Mouse (Mus musculus) common myeloid progenitor, adult 5-6 weeks (primary cell): ENCODE measurements around the gene AF067061. TPM values are rescaled to one million over a fixed set of nuclear protein-coding genes. Genes with fewer than 3 reads are reported as not detected.

Experiments used
- total RNA-seq: library from RNA; stranded (forward); fragments of 200-1000, 187-1606 nt; gene quantifications from 2 replicates; pipeline ENCODE4 v1.2.3, GENCODE M21; 2017

Gene AF067061
- total RNA-seq, 1 experiment from 2014 or later: not detected

Other genes with a start within 250 kb of the AF067061 start
- gene Gm36079, start 236.1 kb upstream of the AF067061 start, total RNA-seq: not detected in 2 replicates
- 1.7 and 2.2 TPM in 2 replicates for gene Gm21188, start 210.9 kb upstream of the AF067061 start, total RNA-seq
- not detected in 2 replicates for gene Gm20767, start 122.9 kb upstream of the AF067061 start, total RNA-seq
- not detected in 2 replicates for gene Gm21818, start 90.7 kb upstream of the AF067061 start, total RNA-seq
- gene Gm21762, start 47.2 kb upstream of the AF067061 start, total RNA-seq: not detected in 2 replicates
- not detected in 2 replicates for gene Gm21731, start 24.0 kb upstream of the AF067061 start, total RNA-seq
- gene BC147527, start 37.3 kb downstream of the AF067061 start, total RNA-seq: 11.0 and 14.2 TPM in 2 replicates
- gene Tcstv3, start 53.8 kb downstream of the AF067061 start, total RNA-seq: not detected in 2 replicates